Mouse (Mus musculus): ENCODE data around the gene Srcin1. TPM values are rescaled to one million over a fixed set of nuclear protein-coding genes. Genes with fewer than 3 reads are reported as not detected.

The Srcin1 gene
- polyA plus RNA-seq, 1 experiment from 2014 or later: 0.55 TPM

GRCm38 (mm10) chr11:97569806-97570205 is 6.2 kb downstream of the Srcin1 start:
- peaks cover 51% of the 10 kb centered on the region for H3K27me3 ChIP-seq (ENCODE audit: control insufficient read depth, insufficient read depth, low read length)
- no peaks in the 10 kb centered on the region for H3K36me3 ChIP-seq (replicated peaks; ENCODE audit: control insufficient read depth, insufficient read depth, low read depth, low read length)
- H3K9ac ChIP-seq (replicated peaks; ENCODE audit: low read length): no peak overlapping the region
- H3K4me2 ChIP-seq (ENCODE audit: low read depth, low read length): no peak overlapping the region
- DNase-seq (ENCODE audit: low spot score): no peak
- no peak overlapping the region for H3K27ac ChIP-seq (replicated peaks; ENCODE audit: low read depth, low read length)
- 46% methylated on average over 3 of the region's 3 CpGs for WGBS
- H3K4me3 ChIP-seq (ENCODE audit: low read depth, low read length): no peak overlapping the region
- no peak for ATAC-seq (replicated peaks; ENCODE audit: insufficient number of reproducible peaks, low FRiP score, low TSS enrichment, low read depth)
- peaks cover 19% of the 10 kb centered on the region for H3K4me1 ChIP-seq (ENCODE audit: control insufficient read depth, insufficient read depth, low read length)
- no peaks in the 10 kb centered on the region for H3K9me3 ChIP-seq (replicated peaks; ENCODE audit: control insufficient read depth, low read length)

GRCm38 (mm10) chr11:97569301-97569724 is 6.7 kb downstream of the Srcin1 start:
- Histone ChIP-seq H3K9ac (replicated peaks; ENCODE audit: low read length) (no peak overlapping the region), H3K36me3 (replicated peaks; ENCODE audit: control insufficient read depth, insufficient read depth, low read depth, low read length) (no peaks in the 10 kb centered on the region), H3K4me1 (ENCODE audit: control insufficient read depth, insufficient read depth, low read length) (peaks cover 17% of the 10 kb centered on the region), H3K27me3 (ENCODE audit: control insufficient read depth, insufficient read depth, low read length) (peaks cover 46% of the 10 kb centered on the region), H3K4me2 (ENCODE audit: low read depth, low read length) (no peak overlapping the region), H3K9me3 (replicated peaks; ENCODE audit: control insufficient read depth, low read length) (no peaks in the 10 kb centered on the region), H3K27ac (replicated peaks; ENCODE audit: low read depth, low read length) (no peak overlapping the region), H3K4me3 (ENCODE audit: low read depth, low read length) (no peak overlapping the region)
- 35% methylated on average over 5 of the region's 5 CpGs for WGBS
- DNase-seq (ENCODE audit: low spot score) (no peak), ATAC-seq (replicated peaks; ENCODE audit: insufficient number of reproducible peaks, low FRiP score, low TSS enrichment, low read depth) (no peak)

GRCm38 (mm10) chr11:97568729-97569128 is 7.3 kb downstream of the Srcin1 start:
- Histone ChIP-seq H3K36me3 (replicated peaks; ENCODE audit: control insufficient read depth, insufficient read depth, low read depth, low read length) (no peaks in the 10 kb centered on the region), H3K9me3 (replicated peaks; ENCODE audit: control insufficient read depth, low read length) (no peaks in the 10 kb centered on the region), H3K4me3 (ENCODE audit: low read depth, low read length) (no peak overlapping the region), H3K4me2 (ENCODE audit: low read depth, low read length) (no peak overlapping the region), H3K4me1 (ENCODE audit: control insufficient read depth, insufficient read depth, low read length) (peaks cover 12% of the 10 kb centered on the region), H3K27ac (replicated peaks; ENCODE audit: low read depth, low read length) (no peak overlapping the region), H3K9ac (replicated peaks; ENCODE audit: low read length) (no peak overlapping the region), H3K27me3 (ENCODE audit: control insufficient read depth, insufficient read depth, low read length) (peaks cover 40% of the 10 kb centered on the region)
- DNase-seq (ENCODE audit: low spot score) (peak; percentile 95), ATAC-seq (replicated peaks; ENCODE audit: insufficient number of reproducible peaks, low FRiP score, low TSS enrichment, low read depth) (peak; percentile 40; the same call in 1 of the 2 replicates)
- 10% methylated on average over 8 of the region's 8 CpGs for WGBS

- Histone ChIP-seq H3K4me2 (ENCODE audit: low read depth, low read length) (no peak overlapping the region), H3K4me3 (ENCODE audit: low read depth, low read length) (no peak overlapping the region), H3K9ac (replicated peaks; ENCODE audit: low read length) (no peak overlapping the region), H3K36me3 (replicated peaks; ENCODE audit: control insufficient read depth, insufficient read depth, low read depth, low read length) (no peaks in the 10 kb centered on the region), H3K27me3 (ENCODE audit: control insufficient read depth, insufficient read depth, low read length) (peaks cover 27% of the 10 kb centered on the region), H3K27ac (replicated peaks; ENCODE audit: low read depth, low read length) (no peak overlapping the region), H3K9me3 (replicated peaks; ENCODE audit: control insufficient read depth, low read length) (no peaks in the 10 kb centered on the region), H3K4me1 (ENCODE audit: control insufficient read depth, insufficient read depth, low read length) (peaks cover 11% of the 10 kb centered on the region)
- no peak for ATAC-seq (replicated peaks; ENCODE audit: insufficient number of reproducible peaks, low FRiP score, low TSS enrichment, low read depth)
- WGBS: 11% methylated on average over 11 of the region's 11 CpGs
- DNase-seq (ENCODE audit: low spot score): no peak
These were observed 8.5 kb downstream of the Srcin1 start for GRCm38 (mm10) chr11:97567480-97567879.

- DNase-seq (ENCODE audit: low spot score): no peak
- no peak overlapping the region for H3K27ac ChIP-seq (replicated peaks; ENCODE audit: low read depth, low read length)
- no peak overlapping the region for H3K4me3 ChIP-seq (ENCODE audit: low read depth, low read length)
- 0% methylated on average over 13 of the region's 13 CpGs for WGBS
- no peaks in the 10 kb centered on the region for H3K36me3 ChIP-seq (replicated peaks; ENCODE audit: control insufficient read depth, insufficient read depth, low read depth, low read length)
- no peak overlapping the region for H3K9ac ChIP-seq (replicated peaks; ENCODE audit: low read length)
- peaks cover 20% of the 10 kb centered on the region for H3K27me3 ChIP-seq (ENCODE audit: control insufficient read depth, insufficient read depth, low read length)
- H3K4me2 ChIP-seq (ENCODE audit: low read depth, low read length): peak overlapping the region; percentile 0; the same call in 1 of the 2 replicates
- H3K4me1 ChIP-seq (ENCODE audit: control insufficient read depth, insufficient read depth, low read length): peaks cover 11% of the 10 kb centered on the region
- no peaks in the 10 kb centered on the region for H3K9me3 ChIP-seq (replicated peaks; ENCODE audit: control insufficient read depth, low read length)
- no peak for ATAC-seq (replicated peaks; ENCODE audit: insufficient number of reproducible peaks, low FRiP score, low TSS enrichment, low read depth)
These were observed 9.4 kb downstream of the Srcin1 start for GRCm38 (mm10) chr11:97566551-97566950.

GRCm38 (mm10) chr11:97563730-97564129 is 12.3 kb downstream of the Srcin1 start:
- DNase-seq (ENCODE audit: low spot score) (no peak), ATAC-seq (replicated peaks; ENCODE audit: insufficient number of reproducible peaks, low FRiP score, low TSS enrichment, low read depth) (no peak)
- no peak overlapping the region for H3K4me3 ChIP-seq (ENCODE audit: low read depth, low read length)
- H3K4me2 ChIP-seq (ENCODE audit: low read depth, low read length): no peak overlapping the region
- H3K9me3 ChIP-seq (replicated peaks; ENCODE audit: control insufficient read depth, low read length): no peaks in the 10 kb centered on the region
- H3K9ac ChIP-seq (replicated peaks; ENCODE audit: low read length): no peak overlapping the region
- 48% methylated on average over 14 of the region's 14 CpGs for WGBS
- peaks cover 11% of the 10 kb centered on the region for H3K4me1 ChIP-seq (ENCODE audit: control insufficient read depth, insufficient read depth, low read length)
- H3K36me3 ChIP-seq (replicated peaks; ENCODE audit: control insufficient read depth, insufficient read depth, low read depth, low read length): no peaks in the 10 kb centered on the region
- peaks cover 15% of the 10 kb centered on the region for H3K27me3 ChIP-seq (ENCODE audit: control insufficient read depth, insufficient read depth, low read length)
- no peak overlapping the region for H3K27ac ChIP-seq (replicated peaks; ENCODE audit: low read depth, low read length)

- no peaks in the 10 kb centered on the region for H3K36me3 ChIP-seq (replicated peaks; ENCODE audit: control insufficient read depth, insufficient read depth, low read depth, low read length)
- whole genome bisulfite sequencing: 44% methylated on average over 3 of the region's 3 CpGs
- no peak overlapping the region for H3K27ac ChIP-seq (replicated peaks; ENCODE audit: low read depth, low read length)
- ATAC-seq (replicated peaks; ENCODE audit: insufficient number of reproducible peaks, low FRiP score, low TSS enrichment, low read depth) (no peak), DNase-seq (ENCODE audit: low spot score) (no peak)
- H3K4me1 ChIP-seq (ENCODE audit: control insufficient read depth, insufficient read depth, low read length): peaks cover 12% of the 10 kb centered on the region
- no peak overlapping the region for H3K9ac ChIP-seq (replicated peaks; ENCODE audit: low read length)
- H3K4me2 ChIP-seq (ENCODE audit: low read depth, low read length): no peak overlapping the region
- no peaks in the 10 kb centered on the region for H3K9me3 ChIP-seq (replicated peaks; ENCODE audit: control insufficient read depth, low read length)
- H3K4me3 ChIP-seq (ENCODE audit: low read depth, low read length): no peak overlapping the region
- peaks cover 11% of the 10 kb centered on the region for H3K27me3 ChIP-seq (ENCODE audit: control insufficient read depth, insufficient read depth, low read length)
These were observed 13.4 kb downstream of the Srcin1 start for GRCm38 (mm10) chr11:97562536-97562935.

- Histone ChIP-seq H3K4me2 (ENCODE audit: low read depth, low read length) (no peak overlapping the region), H3K27me3 (ENCODE audit: control insufficient read depth, insufficient read depth, low read length) (no peaks in the 10 kb centered on the region; the same call in 1 of the 2 replicates), H3K27ac (replicated peaks; ENCODE audit: low read depth, low read length) (no peak overlapping the region), H3K4me1 (ENCODE audit: control insufficient read depth, insufficient read depth, low read length) (peaks cover 3% of the 10 kb centered on the region), H3K9ac (replicated peaks; ENCODE audit: low read length) (no peak overlapping the region), H3K4me3 (ENCODE audit: low read depth, low read length) (no peak overlapping the region), H3K9me3 (replicated peaks; ENCODE audit: control insufficient read depth, low read length) (no peaks in the 10 kb centered on the region), H3K36me3 (replicated peaks; ENCODE audit: control insufficient read depth, insufficient read depth, low read depth, low read length) (no peaks in the 10 kb centered on the region)
- ATAC-seq (replicated peaks; ENCODE audit: insufficient number of reproducible peaks, low FRiP score, low TSS enrichment, low read depth): no peak
- no peak for DNase-seq (ENCODE audit: low spot score)
- 25% methylated on average over 17 of the region's 17 CpGs for WGBS
These were observed 15.6 kb downstream of the Srcin1 start for GRCm38 (mm10) chr11:97560210-97560963.

Measured in embryonic facial prominence, embryonic 11.5 days (tissue).